Mouse (Mus musculus) myocyte (in vitro differentiated cells): Measurements from ENCODE around the gene Cacna2d3. TPM values are rescaled to one million over a fixed set of nuclear protein-coding genes. Genes with fewer than 3 reads are reported as not detected.

Source experiments
- H3K27me3 ChIP-seq: one replicate; pipeline ENCODE4 v1.6.1; 2011; ENCODE audit not compliant: control insufficient read depth, insufficient read depth, insufficient read length
- H3K36me3 ChIP-seq: one replicate; pipeline ENCODE4 v1.6.1; 2011; ENCODE audit not compliant: control insufficient read depth, insufficient read depth
- H3K4me2 ChIP-seq: one replicate; pipeline ENCODE4 v1.6.1; 2011; ENCODE audit warnings: low read depth, control low read depth
- H3K4me3 ChIP-seq: one replicate; pipeline ENCODE4 v1.5.1; 2011; ENCODE audit warnings: mild to moderate bottlenecking, control low read depth, moderate library complexity
- H3K79me2 ChIP-seq: one replicate; pipeline ENCODE4 v1.6.1; 2011; ENCODE audit not compliant: control insufficient read depth, insufficient read depth
- H3ac ChIP-seq: one replicate; pipeline ENCODE4 v1.6.1; 2011; ENCODE audit not compliant: control insufficient read depth, insufficient read length
- CEBPB ChIP-seq: IDR thresholded peaks from 2 replicates; pipeline ENCODE4 v1.6.1; 2011; ENCODE audit warnings: mild to moderate bottlenecking, moderate library complexity; ENCODE audit not compliant: poor library complexity, insufficient read depth, severe bottlenecking
- E2F4 ChIP-seq: IDR thresholded peaks from one replicate; pipeline ENCODE4 v1.6.1; 2011; ENCODE audit warnings: mild to moderate bottlenecking, control low read depth, moderate library complexity; ENCODE audit not compliant: insufficient read depth
- MAX ChIP-seq: IDR thresholded peaks from one replicate; pipeline ENCODE4 v1.6.1; 2011; ENCODE audit warnings: low read depth, mild to moderate bottlenecking, control low read depth
- MYOD1 ChIP-seq, 3 experiments: IDR thresholded peaks; one replicate each; pipeline ENCODE4 v1.6.1; 2011; ENCODE audit warnings: control low read depth in 2 of 3, low read depth in 2 of 3, mild to moderate bottlenecking in 2 of 3, moderate library complexity in 1 of 3; ENCODE audit not compliant: insufficient read length in 2 of 3, control insufficient read depth in 1 of 3
- MYOG ChIP-seq, 3 experiments: IDR thresholded peaks; one replicate each; pipeline ENCODE4 v1.6.1; 2011; ENCODE audit warnings: control low read depth in 2 of 3, low read depth in 2 of 3, mild to moderate bottlenecking in 2 of 3; ENCODE audit not compliant: insufficient read length in 2 of 3, control insufficient read depth in 1 of 3, insufficient read depth in 1 of 3
- POLR2A ChIP-seq: IDR thresholded peaks from one replicate; pipeline ENCODE4 v1.6.1; 2011; ENCODE audit warnings: low read depth, mild to moderate bottlenecking, control low read depth, moderate library complexity; ENCODE audit not compliant: insufficient read length
- POLR2AphosphoS2 ChIP-seq: IDR thresholded peaks from one replicate; pipeline ENCODE4 v1.6.1; 2011; ENCODE audit warnings: low read depth, control low read depth; ENCODE audit not compliant: insufficient read length
- REST ChIP-seq: IDR thresholded peaks from one replicate; pipeline ENCODE4 v1.6.1; 2011; ENCODE audit warnings: mild to moderate bottlenecking, control low read depth, moderate library complexity; ENCODE audit not compliant: insufficient read depth, insufficient read length
- SRF ChIP-seq: IDR thresholded peaks from one replicate; pipeline ENCODE4 v1.6.1; 2011; ENCODE audit warnings: low read depth; ENCODE audit not compliant: control insufficient read depth, insufficient read length
- TCF12 ChIP-seq: IDR thresholded peaks from one replicate; pipeline ENCODE4 v1.6.1; 2011; ENCODE audit warnings: mild to moderate bottlenecking, control low read depth; ENCODE audit not compliant: poor library complexity, insufficient read depth, severe bottlenecking
- TCF3 ChIP-seq: IDR thresholded peaks from one replicate; pipeline ENCODE4 v1.6.1; 2011; ENCODE audit warnings: low read depth, control low read depth; ENCODE audit not compliant: insufficient read length
- USF1 ChIP-seq: IDR thresholded peaks from one replicate; pipeline ENCODE4 v1.6.1; 2011; ENCODE audit warnings: low read depth, mild to moderate bottlenecking, control low read depth, moderate library complexity
- polyA plus RNA-seq: library from polyadenylated mRNA; unstranded; fragments of >200 nt; fragmentation: generic; extraction: Trizol; gene quantifications from one replicate; pipeline ENCODE4 v1.2.1, GENCODE M21; 2012; ENCODE audit warnings: missing spikeins

Gene Cacna2d3
- polyA plus RNA-seq, 1 experiment: 0.10 TPM

- H3ac ChIP-seq: no peak overlapping the region
- TF ChIP-seq POLR2A: no peak
- TF ChIP-seq USF1: no peak
- TF ChIP-seq POLR2AphosphoS2: no peak
- TF ChIP-seq REST: no peak
- TF ChIP-seq MYOG (IDR thresholded peaks at IDR 0.05; ENCODE audit: control insufficient read depth in 1 of 3, insufficient read depth in 1 of 3, insufficient read length in 2 of 3, low read depth in 2 of 3): no peak
- no peak for TF ChIP-seq TCF12
- TF ChIP-seq SRF: no peak
- TF ChIP-seq MYOD1 (IDR thresholded peaks at IDR 0.05; ENCODE audit: control insufficient read depth in 1 of 3, insufficient read length in 2 of 3, low read depth in 2 of 3): no peak
- TF ChIP-seq CEBPB: no peak
- TF ChIP-seq TCF3: no peak
- no peak for TF ChIP-seq MAX
- TF ChIP-seq E2F4: no peak
Observed at GRCm38 (mm10) chr14:29183730-29184129, 537.9 kb downstream of the Cacna2d3 start.

GRCm38 (mm10) chr14:29179397-29179888, 542.2 kb downstream of the Cacna2d3 start:
- H3K4me2 ChIP-seq: peak overlapping the region; percentile 16
- no peak overlapping the region for H3ac ChIP-seq
- no peaks in the 10 kb centered on the region for H3K36me3 ChIP-seq
- TF ChIP-seq USF1: no peak
- no peak for TF ChIP-seq MYOD1 (IDR thresholded peaks at IDR 0.05; ENCODE audit: control insufficient read depth in 1 of 3, insufficient read length in 2 of 3, low read depth in 2 of 3)
- TF ChIP-seq POLR2AphosphoS2: no peak
- TF ChIP-seq E2F4: no peak
- no peaks in the 10 kb centered on the region for H3K79me2 ChIP-seq
- H3K27me3 ChIP-seq: no peaks in the 10 kb centered on the region
- H3K4me3 ChIP-seq: no peak overlapping the region

More at GRCm38 (mm10) chr14:29183730-29184129, 537.9 kb downstream of the Cacna2d3 start:
- no peak overlapping the region for H3K4me3 ChIP-seq
- no peaks in the 10 kb centered on the region for H3K36me3 ChIP-seq
- H3K27me3 ChIP-seq: no peaks in the 10 kb centered on the region
- H3K79me2 ChIP-seq: no peaks in the 10 kb centered on the region
- H3K4me2 ChIP-seq: no peak overlapping the region

- Histone ChIP-seq H3K79me2 (no peaks in the 10 kb centered on the region), H3ac (no peak overlapping the region), H3K27me3 (no peaks in the 10 kb centered on the region), H3K4me2 (peak overlapping the region; percentile 16), H3K36me3 (no peaks in the 10 kb centered on the region), H3K4me3 (no peak overlapping the region)
- no peak for TF ChIP-seq MYOG (IDR thresholded peaks at IDR 0.05; ENCODE audit: control insufficient read depth in 1 of 3, insufficient read depth in 1 of 3, insufficient read length in 2 of 3, low read depth in 2 of 3)
- TF ChIP-seq TCF12: no peak
- TF ChIP-seq SRF: no peak
- no peak for TF ChIP-seq POLR2A
- TF ChIP-seq TCF3: no peak
- no peak for TF ChIP-seq CEBPB
- TF ChIP-seq MYOD1 (IDR thresholded peaks at IDR 0.05; ENCODE audit: control insufficient read depth in 1 of 3, insufficient read length in 2 of 3, low read depth in 2 of 3): no peak
- TF ChIP-seq POLR2AphosphoS2: no peak
- no peak for TF ChIP-seq MAX
- TF ChIP-seq USF1: no peak
- no peak for TF ChIP-seq REST
Observed at GRCm38 (mm10) chr14:29178695-29179396, 542.8 kb downstream of the Cacna2d3 start.

GRCm38 (mm10) chr14:29174762-29175161, 546.9 kb downstream of the Cacna2d3 start:
- Histone ChIP-seq H3K36me3 (no peaks in the 10 kb centered on the region), H3K27me3 (no peaks in the 10 kb centered on the region), H3K4me2 (no peak overlapping the region), H3K79me2 (no peaks in the 10 kb centered on the region), H3K4me3 (no peak overlapping the region), H3ac (no peak overlapping the region)
- TF ChIP-seq CEBPB: no peak
- TF ChIP-seq MAX: no peak
- TF ChIP-seq REST: no peak
- no peak for TF ChIP-seq MYOD1 (IDR thresholded peaks at IDR 0.05; ENCODE audit: control insufficient read depth in 1 of 3, insufficient read length in 2 of 3, low read depth in 2 of 3)
- no peak for TF ChIP-seq POLR2A
- TF ChIP-seq MYOG (IDR thresholded peaks at IDR 0.05; ENCODE audit: control insufficient read depth in 1 of 3, insufficient read depth in 1 of 3, insufficient read length in 2 of 3, low read depth in 2 of 3): no peak
- no peak for TF ChIP-seq SRF
- TF ChIP-seq E2F4: no peak

- no peaks in the 10 kb centered on the region for H3K79me2 ChIP-seq
- H3K36me3 ChIP-seq: no peaks in the 10 kb centered on the region
- no peak overlapping the region for H3ac ChIP-seq
Observed at GRCm38 (mm10) chr14:29172207-29172606, 549.5 kb downstream of the Cacna2d3 start.

More at GRCm38 (mm10) chr14:29172207-29172606, 549.5 kb downstream of the Cacna2d3 start:
- no peak for TF ChIP-seq MYOG (IDR thresholded peaks at IDR 0.05; ENCODE audit: control insufficient read depth in 1 of 3, insufficient read depth in 1 of 3, insufficient read length in 2 of 3, low read depth in 2 of 3)
- no peak for TF ChIP-seq CEBPB
- TF ChIP-seq MYOD1 (IDR thresholded peaks at IDR 0.05; ENCODE audit: control insufficient read depth in 1 of 3, insufficient read length in 2 of 3, low read depth in 2 of 3): no peak
- TF ChIP-seq POLR2AphosphoS2: no peak
- TF ChIP-seq POLR2A: no peak
- no peak for TF ChIP-seq TCF3
- TF ChIP-seq MAX: no peak
- TF ChIP-seq SRF: no peak
- no peak for TF ChIP-seq E2F4
- no peak for TF ChIP-seq REST
- TF ChIP-seq TCF12: no peak
- TF ChIP-seq USF1: no peak
- Histone ChIP-seq H3K4me2 (no peak overlapping the region), H3K4me3 (no peak overlapping the region), H3K27me3 (no peaks in the 10 kb centered on the region)
